Mouse (Mus musculus) testis, adult 2 months (tissue): ENCODE measurements around the gene Gpc6. TPM values are rescaled to one million over a fixed set of nuclear protein-coding genes. Genes with fewer than 3 reads are reported as not detected.

Source experiments
- H3K27ac ChIP-seq: fragments of 200-500 bp; 2 replicates; pipeline ENCODE4 v1.5.1; 2012; ENCODE audit warnings: low read depth, low read length; ENCODE audit not compliant: control insufficient read depth, insufficient read depth
- H3K27me3 ChIP-seq: fragments of 200-500 bp; 2 replicates; pipeline ENCODE4 v1.6.1; 2012; ENCODE audit warnings: mild to moderate bottlenecking, low read length, moderate library complexity; ENCODE audit not compliant: control insufficient read depth, insufficient read depth
- H3K36me3 ChIP-seq: fragments of 200-500 bp; 2 replicates; pipeline ENCODE4 v1.6.1; 2012; ENCODE audit warnings: mild to moderate bottlenecking, low read length; ENCODE audit not compliant: control insufficient read depth, insufficient read depth
- H3K4me1 ChIP-seq: fragments of 200-500 bp; 2 replicates; pipeline ENCODE4 v1.6.1; 2012; ENCODE audit warnings: low read length; ENCODE audit not compliant: control insufficient read depth, insufficient read depth
- H3K4me3 ChIP-seq: fragments of 200-500 bp; 2 replicates; pipeline ENCODE4 v1.5.1; 2012; ENCODE audit warnings: low read depth, mild to moderate bottlenecking, low read length, moderate library complexity, mixed read lengths; ENCODE audit not compliant: control insufficient read depth
- CTCF ChIP-seq: fragments of 200-500 bp; IDR thresholded peaks from 2 replicates; pipeline ENCODE4 v1.5.1; 2012; ENCODE audit warnings: low read depth, mild to moderate bottlenecking, inconsistent platforms, low read length, moderate library complexity; ENCODE audit not compliant: control insufficient read depth, insufficient read depth, insufficient replicate concordance
- POLR2A ChIP-seq: fragments of 200-500 bp; IDR thresholded peaks from 2 replicates; pipeline ENCODE4 v1.6.1; 2012; ENCODE audit warnings: low read depth, mild to moderate bottlenecking, inconsistent platforms, low read length, moderate library complexity; ENCODE audit not compliant: control insufficient read depth
- polyA plus RNA-seq: library from polyadenylated mRNA; depleted of rRNA; stranded (reverse); fragments of >200 nt; gene quantifications from 2 replicates; pipeline ENCODE4 v1.2.3, GENCODE M21; 2012

Gene Gpc6
- polyA plus RNA-seq, 1 experiment: 0.35 TPM

- no peak overlapping the region for H3K4me3 ChIP-seq
- no peak for TF ChIP-seq CTCF
- TF ChIP-seq POLR2A: no peak
- no peaks in the 10 kb centered on the region for H3K36me3 ChIP-seq
- no peaks in the 10 kb centered on the region for H3K27me3 ChIP-seq
- no peak overlapping the region for H3K27ac ChIP-seq
- H3K4me1 ChIP-seq: peaks cover 2% of the 10 kb centered on the region; the same call in 1 of the 2 replicates
These were observed 861.5 kb downstream of the Gpc6 start for GRCm38 (mm10) chr14:117786647-117787046.

DNA sequence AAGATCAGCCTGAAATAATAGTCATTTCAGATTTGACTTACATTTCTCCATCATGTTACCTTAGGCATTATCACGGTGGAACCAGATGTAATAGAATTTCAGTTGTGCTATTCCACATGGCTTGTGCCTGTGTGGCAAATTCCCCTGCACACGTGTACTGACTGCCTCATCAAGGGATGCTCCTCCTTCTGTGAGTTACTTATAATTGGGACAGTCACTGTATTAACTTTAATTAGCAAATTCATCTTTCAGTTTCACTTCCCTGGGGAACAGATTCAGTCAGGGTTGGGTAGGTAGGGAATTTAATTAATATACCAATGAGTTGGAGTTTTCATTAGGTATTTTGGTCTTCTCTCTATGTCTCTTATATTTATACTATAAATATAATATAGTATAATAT is 869.8 kb downstream of the Gpc6 start:
- Histone ChIP-seq H3K36me3 (no peaks in the 10 kb centered on the region), H3K4me3 (no peak overlapping the region), H3K27me3 (no peaks in the 10 kb centered on the region), H3K27ac (no peak overlapping the region), H3K4me1 (no peaks in the 10 kb centered on the region)
- TF ChIP-seq CTCF (no peak), POLR2A (no peak)

GRCm38 (mm10) chr14:117796661-117797060 is 871.5 kb downstream of the Gpc6 start:
- Histone ChIP-seq H3K36me3 (no peaks in the 10 kb centered on the region), H3K27me3 (no peaks in the 10 kb centered on the region), H3K4me1 (no peaks in the 10 kb centered on the region), H3K4me3 (no peak overlapping the region), H3K27ac (no peak overlapping the region)
- no peak for TF ChIP-seq POLR2A
- no peak for TF ChIP-seq CTCF

- Histone ChIP-seq H3K4me3 (no peak overlapping the region), H3K4me1 (no peaks in the 10 kb centered on the region), H3K27me3 (no peaks in the 10 kb centered on the region), H3K36me3 (no peaks in the 10 kb centered on the region), H3K27ac (no peak overlapping the region)
- TF ChIP-seq CTCF (no peak), POLR2A (no peak)
These were observed 875.3 kb downstream of the Gpc6 start for GRCm38 (mm10) chr14:117800399-117800798.

- no peaks in the 10 kb centered on the region for H3K4me1 ChIP-seq
- H3K27ac ChIP-seq: no peak overlapping the region
- H3K4me3 ChIP-seq: no peak overlapping the region
- TF ChIP-seq POLR2A (no peak), CTCF (no peak)
- H3K36me3 ChIP-seq: no peaks in the 10 kb centered on the region
- H3K27me3 ChIP-seq: no peaks in the 10 kb centered on the region
These were observed 882.7 kb downstream of the Gpc6 start for GRCm38 (mm10) chr14:117807846-117808245.

DNA sequence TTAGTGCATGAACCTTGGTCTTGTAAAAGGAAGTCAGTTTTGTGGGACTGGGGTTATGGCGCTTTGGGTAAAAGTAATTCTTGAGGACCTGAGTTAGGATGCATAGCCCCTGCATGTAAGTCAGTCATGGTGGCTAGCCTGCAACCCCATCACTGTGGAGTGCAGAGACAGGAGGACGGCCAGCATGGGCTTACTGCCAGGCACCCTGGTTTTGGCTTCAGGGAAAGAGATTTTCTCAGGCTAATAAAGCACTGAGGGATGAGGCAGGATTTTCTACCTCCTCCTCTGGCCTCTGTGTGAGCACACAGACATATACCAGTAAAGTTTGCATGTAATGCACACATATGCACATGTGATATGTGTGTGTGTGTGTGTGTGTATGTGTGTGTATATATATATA is 883.2 kb downstream of the Gpc6 start:
- no peak for TF ChIP-seq CTCF
- TF ChIP-seq POLR2A: no peak
- no peak overlapping the region for H3K4me3 ChIP-seq
- H3K27me3 ChIP-seq: no peaks in the 10 kb centered on the region
- H3K4me1 ChIP-seq: no peaks in the 10 kb centered on the region
- H3K27ac ChIP-seq: no peak overlapping the region
- no peaks in the 10 kb centered on the region for H3K36me3 ChIP-seq

DNA sequence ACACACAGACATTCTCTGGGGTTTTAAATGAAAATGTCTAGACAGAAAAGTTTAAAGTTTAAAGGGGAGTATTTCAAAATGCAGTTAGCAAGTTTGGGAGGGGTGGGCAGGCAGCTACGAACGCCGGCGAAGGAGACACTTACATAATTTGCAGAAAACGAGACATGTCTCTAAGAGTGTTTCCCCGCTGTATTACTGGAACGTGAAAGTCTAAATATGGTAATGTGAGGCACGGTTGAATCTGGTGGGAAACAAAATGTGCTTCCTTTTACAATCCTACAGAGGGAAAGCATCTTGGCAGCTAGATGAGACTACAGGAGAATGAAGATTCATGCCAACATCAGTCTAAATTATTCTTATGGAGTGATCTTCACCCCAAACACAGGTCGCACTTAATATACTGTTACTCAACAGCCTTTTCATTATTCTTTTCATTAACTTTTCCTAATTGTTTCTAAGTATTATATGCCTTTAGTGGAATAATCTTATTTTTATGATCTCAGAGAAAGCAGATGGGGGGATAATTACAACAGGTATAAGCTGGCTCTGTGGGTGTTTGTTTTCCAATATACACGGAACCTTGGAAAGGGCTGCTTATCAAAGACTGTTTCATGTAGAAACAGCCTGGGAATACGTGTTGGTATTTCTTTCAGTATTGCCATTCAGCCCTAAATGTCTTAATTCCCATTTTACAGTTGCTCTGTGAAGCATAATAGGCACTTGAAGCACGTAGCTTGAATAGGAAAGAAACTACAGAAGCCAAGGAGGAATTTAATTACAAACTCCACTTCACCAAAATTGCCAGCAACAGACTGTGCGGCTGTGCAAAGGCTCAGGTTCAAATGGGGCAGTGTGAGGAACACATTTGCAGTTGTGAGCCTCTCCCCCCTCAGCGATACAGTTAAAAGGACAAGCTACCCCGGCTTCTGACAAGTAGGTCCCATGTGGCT is 885.5 kb downstream of the Gpc6 start:
- H3K4me1 ChIP-seq: no peaks in the 10 kb centered on the region
- H3K27ac ChIP-seq: no peak overlapping the region
- TF ChIP-seq POLR2A (no peak), CTCF (no peak)
- no peaks in the 10 kb centered on the region for H3K27me3 ChIP-seq
- H3K4me3 ChIP-seq: no peak overlapping the region
- H3K36me3 ChIP-seq: no peaks in the 10 kb centered on the region
